Mouse (Mus musculus) adipocyte (in vitro differentiated cells): ENCODE results near the gene Col13a1.

ENCODE experiments used
- DNase-seq: peaks from one replicate; pipeline ENCODE4 v3.0.0-alpha.2; 2016; ENCODE audit warnings: low spot score

The Col13a1 gene

DNA sequence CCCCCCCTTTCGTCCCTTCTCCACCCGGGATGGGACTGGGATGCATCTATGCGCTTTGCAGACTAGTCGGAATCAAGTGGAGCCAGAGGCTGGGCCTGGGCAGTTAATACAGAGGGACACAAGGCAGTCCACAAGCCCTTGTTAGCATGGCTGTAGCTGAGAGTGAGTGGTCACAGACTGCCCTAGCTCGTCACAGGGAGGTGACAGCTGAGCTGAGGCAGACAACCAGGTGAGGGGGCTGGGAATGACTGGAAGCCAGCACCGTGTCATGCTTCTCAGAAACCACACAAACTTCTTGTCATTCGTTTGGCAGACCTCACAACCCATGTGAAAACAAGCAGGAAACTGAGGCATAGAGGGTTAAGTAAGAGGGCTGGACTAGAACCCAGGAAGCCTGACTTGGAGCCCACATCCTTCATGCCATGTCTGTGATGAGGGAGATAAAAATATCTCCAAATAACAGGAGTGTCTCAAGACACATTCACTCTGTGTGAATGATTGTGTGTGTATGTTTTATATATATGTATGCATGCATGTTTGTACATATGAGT, 10.8 kb downstream of the Col13a1 start:
- no peak for DNase-seq

DNA sequence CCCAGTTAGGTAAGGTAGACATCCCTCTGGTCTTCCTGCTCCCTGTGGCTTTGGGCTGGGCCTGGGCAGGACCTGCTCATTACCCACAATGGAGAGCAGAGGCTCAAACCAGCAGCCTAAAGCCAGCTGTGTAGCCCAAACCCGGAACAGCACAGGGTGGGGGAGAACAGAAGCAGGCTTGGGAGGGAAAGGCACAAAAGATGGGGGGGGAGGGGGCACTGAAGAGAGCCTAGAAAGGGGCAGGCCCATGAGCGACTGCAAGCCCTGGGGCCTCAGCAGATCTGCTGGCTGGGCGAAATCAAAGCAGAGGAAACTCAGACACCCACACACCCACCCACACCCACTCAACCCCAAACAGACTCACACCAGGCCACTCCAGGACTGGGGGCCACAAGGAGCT, 11.7 kb downstream of the Col13a1 start:
- no peak for DNase-seq

DNA sequence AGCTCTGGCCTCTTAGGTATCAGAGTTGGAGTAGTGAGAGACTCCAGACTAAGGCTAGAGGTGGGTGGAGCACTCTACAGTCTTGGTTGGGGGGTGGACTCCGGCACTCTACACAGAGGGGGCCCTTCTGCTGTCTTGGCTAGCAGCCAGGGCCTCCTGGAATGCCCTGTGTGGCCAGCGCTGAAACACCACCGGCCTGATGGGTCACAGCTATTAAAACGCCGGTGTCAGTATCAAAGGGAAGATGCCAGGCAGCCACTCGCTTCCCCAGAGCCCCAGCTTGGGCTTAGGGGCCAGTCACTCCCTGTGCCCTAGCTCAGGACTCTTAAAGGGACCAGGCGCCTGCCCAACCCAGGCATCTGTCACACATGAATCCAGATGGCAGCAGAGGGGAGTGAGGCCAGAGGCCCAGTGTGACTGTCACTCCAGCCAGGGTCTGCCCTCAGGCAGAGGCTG, 13.5 kb downstream of the Col13a1 start:
- no peak for DNase-seq

DNA sequence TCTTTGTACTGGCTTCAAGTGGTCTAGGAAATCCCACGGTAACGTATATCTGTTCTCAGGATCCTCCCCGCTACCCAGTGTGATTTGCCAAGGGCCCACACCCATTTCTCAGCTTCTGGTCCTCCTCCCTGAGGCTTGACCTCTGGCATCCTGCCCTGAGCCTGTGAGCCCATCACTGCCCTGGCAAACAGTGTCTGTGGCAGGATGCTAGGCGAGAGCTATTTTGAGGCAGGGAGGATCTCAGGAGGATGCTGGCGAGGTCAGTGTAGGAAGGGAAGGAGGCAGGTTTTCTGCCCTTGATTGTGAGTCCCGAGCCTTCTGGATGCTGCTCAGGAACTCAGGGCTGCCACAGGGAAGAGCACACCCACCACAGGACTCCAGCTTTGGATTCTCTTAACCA, 22.2 kb downstream of the Col13a1 start:
- no peak for DNase-seq

DNA sequence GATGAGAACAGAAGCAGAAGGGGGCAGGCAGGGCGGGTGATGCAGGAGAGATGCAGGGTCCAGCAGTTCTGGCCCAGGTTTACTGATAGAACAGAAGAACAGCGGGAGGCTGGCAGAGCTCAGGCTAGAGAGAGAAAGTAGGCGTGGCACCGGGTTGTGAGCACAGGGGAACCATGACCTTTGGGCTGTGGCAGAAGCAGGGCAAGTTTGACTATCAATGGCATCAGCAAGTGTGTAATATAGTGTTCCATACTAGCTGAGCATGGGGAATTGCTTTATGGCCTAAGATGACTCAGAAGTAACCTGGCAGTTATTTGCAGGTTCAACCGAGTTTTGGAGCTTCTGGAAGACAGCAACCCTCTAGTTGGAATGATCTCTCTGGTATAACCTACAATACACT, 25.0 kb downstream of the Col13a1 start:
- no peak for DNase-seq

- no peak for DNase-seq
These were observed 29.4 kb downstream of the Col13a1 start for GRCm38 (mm10) chr10:61949542-61949941.

- no peak for DNase-seq
These were observed 34.5 kb downstream of the Col13a1 start for GRCm38 (mm10) chr10:61944386-61944785.

DNA sequence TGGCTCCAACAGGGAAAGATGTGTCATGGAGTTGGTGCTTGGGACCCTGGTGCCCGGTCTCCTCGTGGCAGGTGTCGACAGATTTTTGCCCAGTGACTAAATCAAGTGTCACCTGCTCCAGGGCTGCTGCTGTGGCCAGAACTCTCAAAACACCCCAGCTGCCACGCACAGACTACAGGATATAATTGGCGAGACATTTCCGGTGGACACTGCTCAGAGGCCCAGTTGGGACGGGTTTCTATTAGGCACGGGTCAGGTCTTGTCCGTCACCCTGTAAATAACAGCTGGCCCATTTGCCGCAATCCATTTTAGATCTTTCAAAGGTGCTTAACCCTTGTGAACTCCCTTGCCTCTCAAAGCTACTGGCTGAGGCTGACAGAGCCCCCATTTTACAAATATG, 35.4 kb downstream of the Col13a1 start:
- DNase-seq, result no peak

GRCm38 (mm10) chr10:61942719-61943118, 36.2 kb downstream of the Col13a1 start:
- no peak for DNase-seq

GRCm38 (mm10) chr10:61936211-61937121, 42.4 kb downstream of the Col13a1 start:
- no peak for DNase-seq

GRCm38 (mm10) chr10:61931678-61932077, 47.2 kb downstream of the Col13a1 start:
- DNase-seq, result no peak

- DNase-seq, result no peak
These were observed 49.0 kb downstream of the Col13a1 start for GRCm38 (mm10) chr10:61929901-61930300.

DNA sequence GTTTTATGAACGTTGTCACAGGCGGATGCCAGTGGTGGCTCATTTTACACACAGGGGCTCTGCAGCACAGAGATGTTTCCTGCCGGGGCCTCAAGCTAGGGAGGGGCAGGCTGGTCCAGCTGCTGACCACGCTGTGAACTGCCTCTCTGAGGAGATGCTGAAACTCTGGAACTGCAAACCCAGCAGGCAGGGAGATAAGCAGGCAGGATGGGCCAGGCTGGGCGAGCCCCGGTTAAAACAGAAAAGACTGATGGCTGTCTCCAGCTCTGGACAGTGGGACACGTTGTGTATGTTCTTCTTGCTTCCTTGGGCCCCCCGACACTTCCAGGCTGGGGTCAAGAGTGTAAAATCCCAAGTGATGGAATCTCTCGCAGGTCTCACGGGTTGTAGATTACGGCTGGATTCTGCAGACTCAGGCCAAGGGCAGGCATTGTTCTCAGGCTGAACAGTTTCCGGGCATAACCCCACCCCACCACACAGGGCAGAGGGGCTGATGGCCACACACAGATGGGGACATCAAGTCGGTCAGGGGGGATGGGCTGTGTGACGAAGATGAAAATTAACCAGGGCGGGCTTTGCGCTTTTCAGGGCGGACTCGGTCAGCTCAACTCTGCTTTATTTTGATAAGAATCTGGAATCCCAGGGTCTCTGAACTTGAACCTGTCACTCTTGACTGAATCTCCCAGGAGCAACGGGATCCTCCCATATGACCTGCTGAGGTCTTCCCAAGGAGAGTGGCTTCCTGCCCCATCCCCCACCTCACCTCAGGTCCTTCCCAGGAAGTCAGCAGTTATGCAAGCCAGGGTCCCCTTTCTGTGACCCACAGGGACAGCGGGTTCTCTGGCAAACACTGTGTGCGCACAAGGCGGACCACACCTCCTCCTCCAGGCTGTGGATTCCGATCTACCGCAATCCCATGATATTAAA, 49.9 kb downstream of the Col13a1 start:
- DNase-seq, result no peak

- DNase-seq, result no peak
These were observed 53.2 kb downstream of the Col13a1 start for GRCm38 (mm10) chr10:61925691-61926090.

- DNase-seq, result no peak
These were observed 58.1 kb downstream of the Col13a1 start for GRCm38 (mm10) chr10:61920655-61921365.

DNA sequence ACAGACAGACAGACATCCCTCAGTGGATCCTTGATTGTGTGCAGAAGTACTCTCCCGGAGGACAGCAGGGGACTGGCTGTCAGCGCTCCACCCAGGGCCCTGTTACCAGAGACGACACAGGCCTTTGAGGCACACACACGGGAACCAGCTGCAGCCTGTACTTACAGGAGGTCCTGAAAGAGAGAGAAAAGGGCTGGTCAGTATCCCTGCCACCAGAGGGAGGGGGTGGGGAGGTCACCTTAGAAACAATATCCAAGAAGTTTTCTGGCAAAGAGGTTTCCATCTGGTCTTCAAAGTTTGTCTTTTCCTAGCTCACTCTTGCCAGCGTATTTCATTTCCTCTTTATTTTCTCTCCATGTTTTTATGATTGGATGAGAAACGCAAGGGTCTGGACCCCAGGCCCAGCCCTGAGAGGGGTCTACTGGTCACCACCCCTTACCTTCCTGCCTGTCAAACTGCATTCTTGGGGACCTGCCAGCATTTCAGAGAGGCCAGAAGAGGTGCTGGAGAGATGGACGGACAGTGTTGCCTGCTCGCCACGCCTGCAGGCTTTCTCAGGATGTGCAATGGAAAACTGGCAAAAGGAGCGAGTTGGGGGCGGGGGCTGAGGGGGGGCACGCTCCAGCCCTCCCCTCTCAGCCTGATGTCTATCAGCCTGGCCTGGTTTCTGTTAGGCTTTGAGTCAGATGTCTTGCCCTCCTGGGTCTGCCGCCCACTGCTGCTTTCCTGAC, 58.8 kb downstream of the Col13a1 start:
- no peak for DNase-seq

- no peak for DNase-seq
These were observed 59.4 kb downstream of the Col13a1 start for GRCm38 (mm10) chr10:61919496-61919895.

DNA sequence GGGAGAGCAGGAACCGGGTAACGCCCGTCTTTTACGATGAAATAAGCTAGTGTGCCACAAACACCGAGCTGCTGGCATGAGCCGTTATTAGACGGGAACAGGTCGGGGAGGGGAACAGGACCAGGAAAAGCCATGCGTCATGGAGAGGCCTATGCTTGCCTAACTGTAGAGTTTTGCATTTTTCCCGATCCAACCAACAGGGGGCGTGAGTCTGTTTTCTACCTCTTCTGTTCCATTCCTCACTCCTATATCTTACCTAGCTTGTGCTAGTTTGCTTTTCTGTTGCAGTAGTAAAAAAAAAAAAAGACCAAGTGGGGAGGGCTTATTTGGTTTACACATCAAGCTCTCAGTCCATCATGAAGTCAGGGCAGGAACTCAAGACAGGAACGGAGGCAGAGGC, 61.8 kb downstream of the Col13a1 start:
- no peak for DNase-seq

DNA sequence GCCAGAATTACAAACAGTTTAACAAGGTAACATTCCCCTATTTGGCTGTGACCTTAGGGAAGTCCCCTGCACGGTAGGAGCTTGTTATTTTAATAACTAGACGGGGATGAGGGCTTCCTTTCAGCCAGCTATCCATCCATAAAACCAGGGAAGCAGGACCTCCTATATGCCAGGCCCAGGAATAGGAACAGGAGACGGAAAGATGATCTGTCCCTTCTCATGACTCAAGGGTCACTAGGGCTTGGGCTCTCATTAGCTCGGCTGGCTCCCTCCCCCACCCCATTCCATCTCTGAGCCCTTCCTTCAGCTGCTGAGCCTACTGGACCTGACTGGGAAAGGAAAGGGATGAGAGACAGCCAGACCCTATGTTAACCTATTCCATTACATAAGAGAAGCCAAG, 67.1 kb downstream of the Col13a1 start:
- no peak for DNase-seq

DNA sequence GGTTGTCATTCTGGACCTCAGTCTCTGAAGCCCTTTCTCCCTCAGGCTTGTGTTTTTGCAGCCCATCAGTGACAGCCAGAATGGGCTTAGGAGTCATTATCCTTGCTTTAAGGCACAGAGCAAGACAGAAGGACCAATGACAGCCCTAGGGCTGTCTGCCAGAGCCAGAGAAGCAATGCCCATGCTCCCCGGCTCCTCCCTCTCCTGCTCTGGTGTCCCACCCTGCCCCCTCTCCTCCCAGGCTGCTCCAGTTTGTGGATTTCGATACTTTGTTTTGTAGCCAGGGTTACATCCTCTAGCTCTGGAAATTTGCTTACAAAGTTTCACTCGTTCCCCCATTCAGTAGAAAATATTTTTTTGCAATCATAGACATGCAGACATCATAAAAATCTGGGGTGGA, 69.9 kb downstream of the Col13a1 start:
- DNase-seq, result no peak

DNA sequence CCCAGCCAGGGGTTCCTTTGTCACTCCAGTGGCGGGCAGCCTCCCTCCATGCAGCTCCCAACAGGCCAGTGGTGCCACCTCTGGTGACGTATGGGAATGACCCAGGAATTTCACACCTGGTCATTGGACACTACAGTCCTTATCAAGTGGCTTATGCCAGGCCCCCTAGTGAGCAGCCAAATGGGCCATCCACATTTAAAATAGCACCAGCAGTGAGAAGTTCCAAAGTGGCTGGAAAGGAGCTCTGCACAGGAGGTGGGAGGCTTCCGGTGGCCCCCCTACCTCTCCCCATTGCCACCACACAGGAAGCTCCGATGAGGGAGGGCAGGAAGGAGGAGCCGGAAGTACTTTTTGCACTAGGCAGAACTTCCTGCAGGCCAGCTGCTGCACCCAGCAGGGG, 72.7 kb downstream of the Col13a1 start:
- no peak for DNase-seq
